Mouse (Mus musculus) thymus, adult 2 months (tissue): Measurements from ENCODE around the gene Dennd1c.

Source experiments
- CTCF ChIP-seq: fragments of 200-500 bp; IDR thresholded peaks from 2 replicates; pipeline ENCODE4 v1.5.1; 2012; ENCODE audit warnings: mild to moderate bottlenecking, control low read depth, low read length, moderate library complexity, borderline replicate concordance; ENCODE audit not compliant: control insufficient read depth, poor library complexity, insufficient read depth; ENCODE audit errors: extremely low read depth
- POLR2A ChIP-seq: fragments of 200-500 bp; IDR thresholded peaks from 2 replicates; pipeline ENCODE4 v1.6.1; 2012; ENCODE audit warnings: mild to moderate bottlenecking, low read length, control low read depth, moderate library complexity; ENCODE audit not compliant: control insufficient read depth, poor library complexity, insufficient read depth; ENCODE audit errors: extremely low read depth

- no peak for TF ChIP-seq CTCF
- no peak for TF ChIP-seq POLR2A
Measured at GRCm38 (mm10) chr17:57112768-57113474, 34.6 kb upstream of the Dennd1c start.
